Mouse (Mus musculus) intestine, embryonic 15.5 days (tissue): ENCODE results near the gene Man1c1. TPM values are rescaled to one million over a fixed set of nuclear protein-coding genes. Genes with fewer than 3 reads are reported as not detected.
A peak's percentile ranks its signal among the peaks of the same experiment; 100 is the strongest.

Experiments
- ATAC-seq: fragments of 200-750 bp; cut with Nextera tagmentation; 2 replicates; pipeline ENCODE4 v1.8.0; 2017; ENCODE audit warnings: moderate TSS enrichment, moderate library complexity
- H3K27ac ChIP-seq: fragments of 300-500 bp; sonication (generic); 2 replicates; pipeline ENCODE4 v1.5.1; 2015; ENCODE audit warnings: mild to moderate bottlenecking, inconsistent platforms
- H3K27me3 ChIP-seq: fragments of 300-500 bp; sonication (generic); replicated peaks from 2 replicates; pipeline ENCODE4 v1.6.1; 2015; ENCODE audit warnings: inconsistent platforms
- H3K36me3 ChIP-seq: fragments of 300-500 bp; sonication (generic); 2 replicates; pipeline ENCODE4 v1.6.1; 2015; ENCODE audit warnings: inconsistent platforms
- H3K4me1 ChIP-seq: fragments of 300-500 bp; sonication (generic); replicated peaks from 2 replicates; pipeline ENCODE4 v1.6.1; 2015; ENCODE audit warnings: inconsistent platforms
- H3K4me2 ChIP-seq: fragments of 300-500 bp; sonication (generic); replicated peaks from 2 replicates; pipeline ENCODE4 v1.6.1; 2015; ENCODE audit warnings: mild to moderate bottlenecking, inconsistent platforms
- H3K4me3 ChIP-seq: fragments of 300-500 bp; sonication (generic); replicated peaks from 2 replicates; pipeline ENCODE4 v1.5.1; 2015; ENCODE audit warnings: inconsistent platforms
- H3K9ac ChIP-seq: fragments of 300-500 bp; sonication (generic); 2 replicates; pipeline ENCODE4 v1.6.1; 2015; ENCODE audit warnings: inconsistent platforms
- H3K9me3 ChIP-seq: fragments of 300-500 bp; sonication (generic); 2 replicates; pipeline ENCODE4 v1.6.1; 2016; ENCODE audit warnings: inconsistent platforms
- WGBS: fragments of 180-500 bp; shearing (Covaris S2); methylation state at CpG from one replicate; pipeline ENCODE4 v1.1.7; 2015; 5-methylcytosine and 5-hydroxymethylcytosine counted together
- polyA plus RNA-seq: library from polyadenylated mRNA; unstranded; fragments of >200 nt; fragmentation: Nextera tagmentation; extraction: Ambion mirVana; gene quantifications from 2 replicates; pipeline ENCODE4 v1.2.1, GENCODE M21; 2015

Gene Man1c1
- polyA plus RNA-seq, 1 experiment from 2014 or later = 3.0 TPM

- Histone ChIP-seq H3K36me3 (no peaks in the 10 kb centered on the region), H3K9me3 (no peaks in the 10 kb centered on the region), H3K27me3 (no peaks in the 10 kb centered on the region), H3K4me1 (peaks cover 11% of the 10 kb centered on the region; the same call in 1 of the 2 replicates), H3K4me2 (no peak overlapping the region), H3K4me3 (no peak overlapping the region), H3K27ac (peak overlapping the region; percentile 44; the same call in 1 of the 2 replicates), H3K9ac (no peak overlapping the region; the same call in 1 of the 2 replicates)
- peak; percentile 34; the same call in 1 of the 2 replicates for ATAC-seq
- 27% methylated on average over 14 of the region's 14 CpGs for WGBS
Measured at GRCm38 (mm10) chr4:134624109-134624862, 79.8 kb downstream of the Man1c1 start.

DNA sequence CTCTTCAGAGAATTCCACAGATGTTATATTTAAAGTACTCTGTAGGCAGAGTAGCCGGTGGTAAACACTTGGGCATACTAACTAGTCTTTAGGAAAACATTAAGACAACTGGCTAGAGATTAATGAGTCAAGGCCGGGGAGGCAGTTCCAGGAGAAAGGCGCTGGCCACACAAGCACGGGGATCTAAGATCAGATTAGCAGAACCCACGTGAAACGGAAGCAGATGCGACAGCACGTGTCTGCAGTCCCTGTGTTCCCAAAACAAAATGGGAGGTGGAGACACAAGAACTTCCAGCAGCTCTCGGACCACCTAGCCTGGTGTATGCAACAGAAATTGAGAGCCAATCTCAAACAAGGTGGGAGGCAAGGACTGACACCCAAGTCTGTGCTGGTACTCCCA is 82.4 kb downstream of the Man1c1 start:
- Histone ChIP-seq H3K4me1 (peaks cover 6% of the 10 kb centered on the region; the same call in 1 of the 2 replicates), H3K36me3 (no peaks in the 10 kb centered on the region), H3K4me2 (no peak overlapping the region), H3K27me3 (no peaks in the 10 kb centered on the region), H3K9ac (no peak overlapping the region), H3K27ac (no peak overlapping the region), H3K4me3 (no peak overlapping the region), H3K9me3 (no peaks in the 10 kb centered on the region)
- WGBS = 49% methylated on average over 9 of the region's 9 CpGs
- no peak for ATAC-seq

DNA sequence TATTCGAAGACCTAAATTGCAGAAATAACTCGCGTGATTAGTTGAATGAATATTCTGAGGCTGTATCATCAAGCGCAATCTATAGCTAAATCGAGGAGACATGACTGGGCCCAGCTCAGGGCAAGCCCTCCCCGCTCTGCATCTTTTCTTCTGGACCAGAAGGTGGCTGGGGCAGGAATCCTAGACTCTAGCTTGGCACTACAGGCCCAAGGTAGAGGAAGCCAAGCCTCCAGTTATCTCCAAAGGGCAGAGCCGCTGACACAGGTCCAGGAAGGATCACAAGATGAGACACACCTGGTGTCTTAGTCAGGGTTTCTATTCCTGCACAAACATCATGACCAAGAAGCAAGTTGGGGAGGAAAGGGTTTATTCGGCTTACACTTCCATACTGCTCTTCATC is 83.8 kb downstream of the Man1c1 start:
- WGBS = 86% methylated on average over 8 of the region's 8 CpGs
- Histone ChIP-seq H3K27ac (no peak overlapping the region), H3K27me3 (no peaks in the 10 kb centered on the region), H3K9me3 (no peaks in the 10 kb centered on the region), H3K9ac (no peak overlapping the region), H3K36me3 (no peaks in the 10 kb centered on the region), H3K4me1 (peaks cover 6% of the 10 kb centered on the region; the same call in 1 of the 2 replicates), H3K4me2 (no peak overlapping the region), H3K4me3 (no peak overlapping the region)
- no peak for ATAC-seq

GRCm38 (mm10) chr4:134619489-134619870 is 84.6 kb downstream of the Man1c1 start:
- H3K27me3 ChIP-seq = no peaks in the 10 kb centered on the region
- no peak for ATAC-seq
- H3K4me2 ChIP-seq = no peak overlapping the region
- H3K9ac ChIP-seq = no peak overlapping the region
- WGBS = 87% methylated on average over 10 of the region's 10 CpGs
- H3K4me1 ChIP-seq = peaks cover 5% of the 10 kb centered on the region; the same call in 1 of the 2 replicates
- no peaks in the 10 kb centered on the region for H3K36me3 ChIP-seq
- no peak overlapping the region for H3K4me3 ChIP-seq
- H3K9me3 ChIP-seq = no peaks in the 10 kb centered on the region
- H3K27ac ChIP-seq = no peak overlapping the region

- H3K4me3 ChIP-seq = no peak overlapping the region
- no peak for ATAC-seq
- H3K36me3 ChIP-seq = no peaks in the 10 kb centered on the region
- WGBS = 80% methylated on average over 13 of the region's 13 CpGs
- H3K9me3 ChIP-seq = no peaks in the 10 kb centered on the region
- no peaks in the 10 kb centered on the region for H3K27me3 ChIP-seq
- no peak overlapping the region for H3K27ac ChIP-seq
- no peaks in the 10 kb centered on the region for H3K4me1 ChIP-seq
- H3K4me2 ChIP-seq = no peak overlapping the region
- no peak overlapping the region for H3K9ac ChIP-seq
Measured at GRCm38 (mm10) chr4:134618810-134619488, 85.1 kb downstream of the Man1c1 start.

DNA sequence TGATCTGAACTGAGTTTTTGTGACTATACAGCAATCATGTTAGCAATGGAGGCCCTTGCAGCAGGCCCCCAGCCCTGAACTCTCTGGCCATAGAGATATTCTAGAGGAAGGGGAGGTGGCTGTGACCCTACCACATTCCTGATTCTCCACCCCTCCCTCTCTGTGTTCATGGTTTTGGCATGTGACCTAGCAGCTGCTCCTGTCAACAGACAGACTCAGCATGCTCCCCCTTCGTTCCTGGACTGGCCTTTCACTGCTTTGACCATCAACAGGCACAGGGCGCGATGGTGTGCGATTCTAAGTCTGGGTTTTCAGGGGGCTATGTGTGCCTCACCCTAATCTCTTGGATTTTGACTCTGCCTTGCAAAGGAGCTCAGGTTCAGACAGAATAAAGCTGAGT is 86.3 kb downstream of the Man1c1 start:
- ATAC-seq = no peak
- no peaks in the 10 kb centered on the region for H3K36me3 ChIP-seq
- H3K27me3 ChIP-seq = no peaks in the 10 kb centered on the region
- no peaks in the 10 kb centered on the region for H3K4me1 ChIP-seq
- no peak overlapping the region for H3K27ac ChIP-seq
- no peaks in the 10 kb centered on the region for H3K9me3 ChIP-seq
- H3K9ac ChIP-seq = no peak overlapping the region
- 83% methylated on average over 4 of the region's 4 CpGs for WGBS
- H3K4me3 ChIP-seq = no peak overlapping the region
- H3K4me2 ChIP-seq = no peak overlapping the region

- no peak overlapping the region for H3K4me3 ChIP-seq
- 81% methylated on average over 15 of the region's 15 CpGs for WGBS
- H3K36me3 ChIP-seq = no peaks in the 10 kb centered on the region
- no peaks in the 10 kb centered on the region for H3K9me3 ChIP-seq
- H3K27ac ChIP-seq = no peak overlapping the region
- H3K4me2 ChIP-seq = no peak overlapping the region
- no peak overlapping the region for H3K9ac ChIP-seq
- H3K27me3 ChIP-seq = no peaks in the 10 kb centered on the region
- H3K4me1 ChIP-seq = 0 out of 2 replicates have a peak, but pooled peaks cover 3% of the 10 kb centered on the region
- no peak for ATAC-seq
Measured at GRCm38 (mm10) chr4:134615929-134616625, 88.0 kb downstream of the Man1c1 start.

GRCm38 (mm10) chr4:134612070-134612667 is 91.9 kb downstream of the Man1c1 start:
- WGBS = 40% methylated on average over 15 of the region's 16 CpGs

GRCm38 (mm10) chr4:134610616-134611015 is 93.5 kb downstream of the Man1c1 start:
- Histone ChIP-seq H3K9me3 (no peaks in the 10 kb centered on the region), H3K4me3 (no peak overlapping the region), H3K9ac (no peak overlapping the region), H3K27me3 (no peaks in the 10 kb centered on the region), H3K27ac (no peak overlapping the region), H3K4me2 (no peak overlapping the region), H3K4me1 (0 out of 2 replicates have a peak, but pooled peaks cover 5% of the 10 kb centered on the region), H3K36me3 (no peaks in the 10 kb centered on the region)
- no peak for ATAC-seq
- WGBS = 85% methylated on average over 3 of the region's 3 CpGs

More at GRCm38 (mm10) chr4:134612070-134612667, 91.9 kb downstream of the Man1c1 start:
- no peak overlapping the region for H3K9ac ChIP-seq
- H3K4me3 ChIP-seq = no peak overlapping the region
- H3K27ac ChIP-seq = no peak overlapping the region
- 0 out of 2 replicates have a peak, but pooled peaks have one; percentile 23 for ATAC-seq
- H3K27me3 ChIP-seq = no peaks in the 10 kb centered on the region
- H3K4me1 ChIP-seq = 0 out of 2 replicates have a peak, but pooled peaks cover 3% of the 10 kb centered on the region
- no peaks in the 10 kb centered on the region for H3K36me3 ChIP-seq
- no peaks in the 10 kb centered on the region for H3K9me3 ChIP-seq
- H3K4me2 ChIP-seq = no peak overlapping the region

- no peak overlapping the region for H3K9ac ChIP-seq
- no peak overlapping the region for H3K4me2 ChIP-seq
- no peaks in the 10 kb centered on the region for H3K36me3 ChIP-seq
- no peak overlapping the region for H3K27ac ChIP-seq
- ATAC-seq = no peak
- H3K27me3 ChIP-seq = no peaks in the 10 kb centered on the region
- H3K9me3 ChIP-seq = no peaks in the 10 kb centered on the region
- WGBS = 82% methylated on average over 5 of the region's 5 CpGs
- no peak overlapping the region for H3K4me3 ChIP-seq
- peaks cover 11% of the 10 kb centered on the region; the same call in 1 of the 2 replicates for H3K4me1 ChIP-seq
Measured at GRCm38 (mm10) chr4:134607679-134608078, 96.4 kb downstream of the Man1c1 start.

- no peak overlapping the region for H3K9ac ChIP-seq
- no peaks in the 10 kb centered on the region for H3K27me3 ChIP-seq
- no peak overlapping the region for H3K27ac ChIP-seq
- ATAC-seq = no peak
- H3K4me1 ChIP-seq = peaks cover 17% of the 10 kb centered on the region; the same call in 1 of the 2 replicates
- 53% methylated on average over 5 of the region's 5 CpGs for WGBS
- no peaks in the 10 kb centered on the region for H3K9me3 ChIP-seq
- H3K4me2 ChIP-seq = no peak overlapping the region
- no peaks in the 10 kb centered on the region for H3K36me3 ChIP-seq
- no peak overlapping the region for H3K4me3 ChIP-seq
Measured at GRCm38 (mm10) chr4:134606054-134606453, 98.0 kb downstream of the Man1c1 start.

- ATAC-seq = no peak
- Histone ChIP-seq H3K36me3 (no peaks in the 10 kb centered on the region), H3K9ac (no peak overlapping the region), H3K9me3 (no peaks in the 10 kb centered on the region), H3K27ac (no peak overlapping the region), H3K4me2 (no peak overlapping the region), H3K4me1 (peaks cover 20% of the 10 kb centered on the region; the same call in 1 of the 2 replicates), H3K4me3 (no peak overlapping the region), H3K27me3 (no peaks in the 10 kb centered on the region)
- 72% methylated on average over 4 of the region's 4 CpGs for WGBS
Measured at GRCm38 (mm10) chr4:134604472-134604871, 99.6 kb downstream of the Man1c1 start.
